Mouse (Mus musculus): Measurements from ENCODE around the gene Olfr104-ps. TPM values are rescaled to one million over a fixed set of nuclear protein-coding genes. Genes with fewer than 3 reads are reported as not detected.

The Olfr104-ps gene
- not detected for polyA plus RNA-seq (2017; shearing (Covaris generic))

DNA sequence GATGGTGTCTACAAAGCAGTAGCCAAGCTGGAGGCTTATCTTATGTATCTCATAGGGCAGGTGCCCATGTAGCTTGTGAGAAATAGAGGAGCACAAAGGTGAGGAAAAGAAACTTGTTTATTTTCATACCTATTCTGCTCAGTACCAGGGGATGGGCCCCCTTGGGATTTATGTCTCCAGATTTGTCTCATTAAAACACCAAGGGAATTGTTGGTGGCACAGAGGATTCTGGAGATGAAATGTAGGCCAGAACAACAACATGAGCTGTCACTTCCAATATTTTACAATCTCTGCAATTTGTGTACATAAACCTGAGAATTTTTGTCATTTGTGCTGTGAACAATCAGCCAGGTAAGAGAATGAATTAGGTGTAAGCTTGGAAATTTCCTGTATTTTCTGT is at the start of gene Olfr104-ps:
TSS of gene Olfr104-ps (plus strand) at position 301 of the 400 bp plus-strand sequence.

GRCm38 (mm10) chr17:37316954-37317353 is 42.4 kb upstream of the Olfr104-ps start, which contains the start of gene Olfr102:
Olfr102 (minus strand) TSS chr17:37317054.

DNA sequence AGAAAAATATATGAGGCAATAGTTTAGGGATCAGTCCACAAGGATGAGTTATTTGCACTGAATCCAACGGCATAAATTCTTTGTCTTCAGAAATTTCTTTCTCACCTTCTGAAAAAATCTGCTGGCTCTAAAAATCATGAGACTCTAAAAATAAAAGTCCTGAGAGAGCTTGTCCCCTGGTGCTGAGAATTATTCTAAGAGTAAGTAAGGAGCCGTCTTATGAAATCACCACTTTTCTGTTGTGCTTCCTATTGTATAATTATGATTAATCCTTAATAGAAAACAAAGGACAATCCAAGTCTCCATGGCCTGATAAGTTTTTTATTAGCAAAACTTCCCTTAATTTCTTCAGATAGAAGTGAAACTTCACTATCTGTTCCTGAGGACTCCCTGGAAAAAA is 19.8 kb upstream of the Olfr104-ps start, which contains the start of gene Olfr103:
TSS of gene Olfr103 (minus strand) at position 101 of the 400 bp plus-strand sequence.

GRCm38 (mm10) chr17:37378733-37379132 is 19.4 kb downstream of the Olfr104-ps start, which contains the start of gene Olfr105-ps:
Olfr105-ps (plus strand) TSS chr17:37379033.

GRCm38 (mm10) chr17:37390093-37390492 is 30.7 kb downstream of the Olfr104-ps start, which contains the start of gene Olfr106-ps:
Olfr106-ps (plus strand) TSS chr17:37390393.

DNA sequence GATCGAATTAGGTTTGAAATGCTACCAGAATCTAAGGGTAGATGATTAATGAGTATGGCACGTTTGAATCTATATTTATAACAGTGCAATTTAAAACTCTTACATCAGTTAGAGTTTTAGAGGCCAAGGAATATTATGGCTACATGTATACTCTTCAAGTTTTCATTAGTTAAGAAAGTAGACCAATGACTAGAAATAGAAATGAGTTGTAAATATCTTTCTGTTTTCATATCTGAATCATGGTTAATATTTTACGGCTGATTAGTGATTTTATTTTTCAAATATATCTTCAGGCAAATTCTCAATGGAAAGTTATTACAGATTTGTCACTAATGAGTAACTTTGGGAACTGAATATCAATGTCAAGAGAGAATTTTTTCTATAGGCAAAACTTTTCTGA is 39.5 kb downstream of the Olfr104-ps start, which contains the start of gene Olfr107:
TSS of gene Olfr107 (plus strand) at position 301 of the 400 bp plus-strand sequence.

Other genes starting within 250 kb of the Olfr104-ps start
- gene Olfr92, start 239.5 kb upstream of the Olfr104-ps start, polyA plus RNA-seq (2017; shearing (Covaris generic)), result not detected
- gene Olfr93, start 198.1 kb upstream of the Olfr104-ps start, polyA plus RNA-seq (2017; shearing (Covaris generic)), result not detected
- gene Ubd, start 165.7 kb upstream of the Olfr104-ps start, polyA plus RNA-seq (2017; shearing (Covaris generic)), result 0.38 TPM
- not detected for gene Olfr94, start 158.6 kb upstream of the Olfr104-ps start, polyA plus RNA-seq (2017; shearing (Covaris generic))
- not detected for gene Olfr95, start 146.5 kb upstream of the Olfr104-ps start, polyA plus RNA-seq (2017; shearing (Covaris generic))
- not detected for gene Olfr96, start 139.4 kb upstream of the Olfr104-ps start, polyA plus RNA-seq (2017; shearing (Covaris generic))
- not detected for gene Olfr97, start 122.3 kb upstream of the Olfr104-ps start, polyA plus RNA-seq (2017; shearing (Covaris generic))
- gene Olfr98, start 95.8 kb upstream of the Olfr104-ps start, polyA plus RNA-seq (2017; shearing (Covaris generic)), result not detected
- 103 TPM for gene H2-M3, start 89.4 kb upstream of the Olfr104-ps start, polyA plus RNA-seq (2017; shearing (Covaris generic))
- gene Olfr99, start 76.1 kb upstream of the Olfr104-ps start, polyA plus RNA-seq (2017; shearing (Covaris generic)), result 2.4 TPM
- gene Olfr101, start 55.3 kb upstream of the Olfr104-ps start, polyA plus RNA-seq (2017; shearing (Covaris generic)), result 0.10 TPM
- gene Olfr102, start 42.5 kb upstream of the Olfr104-ps start, polyA plus RNA-seq (2017; shearing (Covaris generic)), result 0.19 TPM
- not detected for gene Olfr103, start 19.9 kb upstream of the Olfr104-ps start, polyA plus RNA-seq (2017; shearing (Covaris generic))
- not detected for gene Olfr105-ps, start 19.5 kb downstream of the Olfr104-ps start, polyA plus RNA-seq (2017; shearing (Covaris generic))
- gene Olfr106-ps, start 30.8 kb downstream of the Olfr104-ps start, polyA plus RNA-seq (2017; shearing (Covaris generic)), result not detected
- gene Olfr107, start 39.6 kb downstream of the Olfr104-ps start, polyA plus RNA-seq (2017; shearing (Covaris generic)), result 0.05 TPM
- not detected for gene Olfr108, start 85.9 kb downstream of the Olfr104-ps start, polyA plus RNA-seq (2017; shearing (Covaris generic))
- 0.11 TPM for gene Olfr109, start 99.3 kb downstream of the Olfr104-ps start, polyA plus RNA-seq (2017; shearing (Covaris generic))
- 0.36 TPM for gene H2-M2, start 124.0 kb downstream of the Olfr104-ps start, polyA plus RNA-seq (2017; shearing (Covaris generic))
- not detected for gene Olfr110, start 132.9 kb downstream of the Olfr104-ps start, polyA plus RNA-seq (2017; shearing (Covaris generic))
- gene Olfr111, start 148.4 kb downstream of the Olfr104-ps start, polyA plus RNA-seq (2017; shearing (Covaris generic)), result not detected
- gene Olfr112, start 209.9 kb downstream of the Olfr104-ps start, polyA plus RNA-seq (2017; shearing (Covaris generic)), result not detected
- not detected for gene Olfr113, start 218.1 kb downstream of the Olfr104-ps start, polyA plus RNA-seq (2017; shearing (Covaris generic))
- not detected for gene Olfr114, start 233.2 kb downstream of the Olfr104-ps start, polyA plus RNA-seq (2017; shearing (Covaris generic))

All from CD4-positive, CD25-positive, alpha-beta regulatory T cell (primary cell).